Mouse (Mus musculus): Measurements from ENCODE around the gene Gpn2.

GRCm38 (mm10) chr4:133559846-133560245 is 24.3 kb upstream of the Gpn2 start:
- TF ChIP-seq CTCF (IDR thresholded peaks at IDR 0.05; ENCODE audit: low read depth) (no peak), EP300 (IDR thresholded peaks at IDR 0.05; ENCODE audit: low read depth) (no peak)
